Mouse (Mus musculus) gastrocnemius, adult 18-20 months (tissue): ENCODE results near the gene Vmn1r40. TPM values are rescaled to one million over a fixed set of nuclear protein-coding genes. Genes with fewer than 3 reads are reported as not detected.

Experiments
- DNase-seq: peaks from one replicate; pipeline ENCODE4 v3.0.0; 2021; ENCODE audit warnings: low spot score
- long read RNA-seq, 2 experiments: library from polyadenylated mRNA; stranded (forward); transcript quantifications; one replicate each; pipeline ENCODE4 v2.0.0; 2021
- total RNA-seq, 2 experiments: library from RNA; stranded (reverse); gene quantifications; 2 replicates each; pipeline ENCODE4 v1.2.3; 2021

The Vmn1r40 gene
- total RNA-seq, result not detected
- long read RNA-seq, experiment 1, result 0 reads
- long read RNA-seq, experiment 2, result 0 reads

- no peak for DNase-seq
These were observed at the start of gene Vmn1r40 for GRCm38 (mm10) chr6:89707240-89707639. TSS of gene Vmn1r40 (plus strand) at chr6:89707540.

GRCm38 (mm10) chr6:89658342-89658741 lies 49.0 kb upstream of the Vmn1r40 start:
- no peak for DNase-seq

- DNase-seq, result no peak
These were observed 48.4 kb upstream of the Vmn1r40 start for GRCm38 (mm10) chr6:89658931-89659330.

GRCm38 (mm10) chr6:89659692-89660423 lies 47.5 kb upstream of the Vmn1r40 start:
- peak; percentile 24 for DNase-seq

GRCm38 (mm10) chr6:89660490-89660889 lies 46.9 kb upstream of the Vmn1r40 start:
- no peak for DNase-seq

GRCm38 (mm10) chr6:89662521-89662920 lies 44.8 kb upstream of the Vmn1r40 start:
- no peak for DNase-seq

- no peak for DNase-seq
These were observed 42.2 kb upstream of the Vmn1r40 start for GRCm38 (mm10) chr6:89665155-89665554.

- no peak for DNase-seq
These were observed 41.7 kb upstream of the Vmn1r40 start for GRCm38 (mm10) chr6:89665667-89666066.

GRCm38 (mm10) chr6:89666976-89667375 lies 40.4 kb upstream of the Vmn1r40 start:
- no peak for DNase-seq

GRCm38 (mm10) chr6:89669556-89669955 lies 37.8 kb upstream of the Vmn1r40 start:
- DNase-seq, result no peak

GRCm38 (mm10) chr6:89671431-89671830 lies 35.9 kb upstream of the Vmn1r40 start:
- no peak for DNase-seq

GRCm38 (mm10) chr6:89672641-89673040 lies 34.7 kb upstream of the Vmn1r40 start:
- DNase-seq, result no peak

- DNase-seq, result no peak
These were observed 34.1 kb upstream of the Vmn1r40 start for GRCm38 (mm10) chr6:89673135-89673780.

GRCm38 (mm10) chr6:89678522-89678921 lies 28.8 kb upstream of the Vmn1r40 start:
- no peak for DNase-seq

GRCm38 (mm10) chr6:89679291-89679835 lies 28.0 kb upstream of the Vmn1r40 start:
- DNase-seq, result peak; percentile 59

GRCm38 (mm10) chr6:89680155-89680554 lies 27.2 kb upstream of the Vmn1r40 start:
- peak; percentile 74 for DNase-seq

- no peak for DNase-seq
These were observed 23.1 kb upstream of the Vmn1r40 start for GRCm38 (mm10) chr6:89684231-89684630.

GRCm38 (mm10) chr6:89687100-89687499 lies 20.2 kb upstream of the Vmn1r40 start:
- DNase-seq, result no peak

- DNase-seq, result no peak
These were observed 716 bp upstream of the Vmn1r40 start for GRCm38 (mm10) chr6:89706624-89707023.

GRCm38 (mm10) chr6:89718051-89718450 lies 10.7 kb downstream of the Vmn1r40 start:
- DNase-seq, result no peak

GRCm38 (mm10) chr6:89740466-89740865 lies 33.1 kb downstream of the Vmn1r40 start, which contains the start of gene Vmn1r41:
TSS of gene Vmn1r41 (plus strand) at chr6:89740766.
- DNase-seq, result no peak

- no peak for DNase-seq
These were observed 35.5 kb downstream of the Vmn1r40 start for GRCm38 (mm10) chr6:89742811-89743210.
